Mouse (Mus musculus): Measurements from ENCODE around the gene Ntng1.

Ntng1 gene

DNA sequence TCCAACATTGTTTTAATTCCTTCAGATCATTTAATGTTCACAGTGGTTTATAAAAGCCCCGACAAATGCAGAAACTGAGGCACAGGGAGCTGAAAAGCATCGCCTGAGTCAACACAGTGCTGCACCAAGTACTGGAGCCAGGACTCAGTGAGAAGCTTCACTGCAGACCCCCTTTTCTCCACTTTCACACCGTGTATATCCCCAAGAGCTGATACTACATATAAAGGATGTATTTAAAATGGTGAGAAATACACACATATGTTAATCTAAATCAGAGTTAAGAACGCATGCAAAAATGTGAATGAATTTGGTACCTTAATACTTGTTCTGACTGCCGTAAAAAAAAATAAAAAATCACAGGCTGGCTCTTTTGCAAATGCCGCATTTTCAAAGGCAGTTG, 88.4 kb downstream of the Ntng1 start:
- no peak for DNase-seq (ENCODE audit: low read depth, low spot score)

- no peak for DNase-seq (ENCODE audit: low read depth, low spot score)
Measured at GRCm38 (mm10) chr3:110054125-110054524, 89.7 kb downstream of the Ntng1 start.

- DNase-seq (ENCODE audit: low read depth, low spot score), result no peak
Measured at GRCm38 (mm10) chr3:110048152-110048551, 95.7 kb downstream of the Ntng1 start.

DNA sequence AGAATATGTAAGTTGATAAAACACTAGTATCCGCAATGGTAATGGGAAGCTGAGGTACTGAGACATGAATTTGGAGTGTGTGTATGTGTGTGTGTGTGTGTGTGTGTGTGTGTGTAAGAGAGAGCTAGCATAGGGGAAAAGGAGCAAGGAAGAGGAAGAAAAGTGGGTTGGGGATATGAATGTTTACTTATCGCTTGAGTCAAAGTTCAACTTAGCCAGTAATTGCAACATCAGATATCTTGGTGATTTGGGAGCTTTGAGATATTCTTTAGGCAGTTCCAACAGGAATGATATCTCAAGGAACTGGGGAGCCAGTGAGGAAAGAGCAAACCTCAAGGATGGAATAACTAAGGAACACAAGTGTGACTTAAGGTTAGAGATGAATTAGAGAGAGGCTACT, 97.1 kb downstream of the Ntng1 start:
- no peak for DNase-seq (ENCODE audit: low read depth, low spot score)

GRCm38 (mm10) chr3:110044209-110044608, 99.6 kb downstream of the Ntng1 start:
- no peak for DNase-seq (ENCODE audit: low read depth, low spot score)

DNA sequence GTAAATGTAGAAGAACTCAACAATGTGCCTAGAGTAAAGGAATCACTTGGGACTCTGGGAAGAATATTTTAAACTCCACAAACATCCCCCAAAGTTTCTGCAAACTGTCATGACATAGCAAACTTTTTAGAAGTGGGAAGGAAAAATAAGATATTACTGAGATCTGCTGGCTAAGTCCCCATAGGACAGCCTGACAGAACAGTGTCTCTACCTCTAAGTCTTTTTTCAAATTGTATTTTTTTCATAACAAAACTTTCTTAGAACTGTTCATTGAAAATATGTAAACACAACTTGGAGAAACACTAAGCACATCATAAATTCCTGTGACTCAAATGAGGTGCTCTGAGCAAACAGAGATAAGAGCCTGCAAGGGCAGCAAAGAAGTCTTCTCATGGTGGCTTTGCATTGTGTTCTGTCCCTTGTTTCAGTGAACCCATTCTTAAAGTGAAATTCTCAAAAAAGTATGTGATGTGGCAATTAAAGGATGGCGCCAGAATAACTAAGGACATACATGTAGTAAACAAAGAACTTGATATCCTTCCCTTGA, 100.1 kb downstream of the Ntng1 start:
- no peak for DNase-seq (ENCODE audit: low read depth, low spot score)

GRCm38 (mm10) chr3:110022783-110023599, 120.8 kb downstream of the Ntng1 start:
- DNase-seq (ENCODE audit: low read depth, low spot score), result no peak

GRCm38 (mm10) chr3:110010870-110011626, 132.8 kb downstream of the Ntng1 start:
- DNase-seq (ENCODE audit: low read depth, low spot score), result no peak

DNA sequence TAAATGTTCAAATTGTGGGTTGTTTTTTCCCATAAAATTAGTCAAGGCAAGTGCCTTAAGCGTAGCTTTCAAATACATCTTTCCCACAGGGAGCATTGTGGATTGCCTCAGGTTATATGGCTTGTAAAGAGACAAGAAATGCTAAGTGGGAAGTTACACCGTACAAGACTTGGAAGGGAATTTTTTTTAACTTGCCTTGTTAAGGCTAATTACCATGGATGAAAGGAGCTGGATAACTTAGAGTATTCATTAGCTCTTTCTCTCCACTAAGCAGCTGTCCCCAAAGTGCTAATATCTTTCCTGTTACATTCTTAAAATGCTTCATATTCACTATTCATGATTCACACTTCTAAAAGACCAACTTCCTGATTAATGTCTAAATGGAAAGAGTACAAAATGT, 133.4 kb downstream of the Ntng1 start:
- no peak for DNase-seq (ENCODE audit: low read depth, low spot score)

DNA sequence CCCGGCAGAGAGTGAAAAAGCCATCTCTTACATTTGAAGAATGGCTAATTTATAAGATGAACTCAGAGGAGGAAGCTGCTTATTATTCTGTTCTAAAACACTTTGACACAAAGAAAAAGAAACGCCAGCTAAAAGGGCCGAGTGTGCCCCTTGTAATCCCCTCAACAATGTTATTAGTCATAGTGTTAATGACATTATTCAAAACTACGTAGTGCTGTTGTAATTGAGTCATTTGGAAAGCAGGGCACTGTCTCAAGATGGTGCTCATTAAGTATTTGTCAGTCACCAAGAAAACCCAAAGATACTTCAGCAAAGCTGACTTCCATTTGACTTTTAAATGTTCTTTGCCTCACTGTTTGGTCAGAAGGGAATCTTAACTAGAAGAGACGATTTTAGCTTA, 143.5 kb downstream of the Ntng1 start:
- DNase-seq (ENCODE audit: low read depth, low spot score), result no peak

- DNase-seq (ENCODE audit: low read depth, low spot score), result no peak
Measured at GRCm38 (mm10) chr3:109995663-109996024, 148.2 kb downstream of the Ntng1 start.

GRCm38 (mm10) chr3:109994978-109995662, 148.7 kb downstream of the Ntng1 start:
- DNase-seq (ENCODE audit: low read depth, low spot score), result no peak

- DNase-seq (ENCODE audit: low read depth, low spot score), result no peak
Measured at GRCm38 (mm10) chr3:109984086-109984485, 159.7 kb downstream of the Ntng1 start.

- no peak for DNase-seq (ENCODE audit: low read depth, low spot score)
Measured at GRCm38 (mm10) chr3:109977614-109978013, 166.2 kb downstream of the Ntng1 start.

GRCm38 (mm10) chr3:109975106-109975505, 168.7 kb downstream of the Ntng1 start:
- DNase-seq (ENCODE audit: low read depth, low spot score), result no peak

- DNase-seq (ENCODE audit: low read depth, low spot score), result no peak
Measured at GRCm38 (mm10) chr3:109971465-109971864, 172.3 kb downstream of the Ntng1 start.

DNA sequence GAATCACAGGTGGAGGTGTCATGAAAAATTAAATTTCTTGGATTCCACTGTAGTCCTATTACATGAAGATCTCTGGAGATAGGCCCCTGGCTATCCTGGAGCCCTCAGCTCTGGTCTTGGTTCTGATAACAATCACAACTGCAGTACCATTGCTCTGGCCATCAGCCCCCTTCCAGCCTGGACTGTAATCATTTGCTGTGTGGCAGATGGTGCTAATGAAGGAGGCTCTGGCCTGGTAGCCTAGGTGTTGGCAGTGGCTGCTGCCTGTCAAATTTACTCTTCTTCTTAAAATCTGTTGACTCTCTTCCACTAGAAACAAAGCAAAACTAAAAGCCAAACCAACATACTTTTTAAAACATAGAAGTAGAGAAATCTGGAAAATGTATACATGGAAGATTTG, 173.6 kb downstream of the Ntng1 start:
- no peak for DNase-seq (ENCODE audit: low read depth, low spot score)

DNA sequence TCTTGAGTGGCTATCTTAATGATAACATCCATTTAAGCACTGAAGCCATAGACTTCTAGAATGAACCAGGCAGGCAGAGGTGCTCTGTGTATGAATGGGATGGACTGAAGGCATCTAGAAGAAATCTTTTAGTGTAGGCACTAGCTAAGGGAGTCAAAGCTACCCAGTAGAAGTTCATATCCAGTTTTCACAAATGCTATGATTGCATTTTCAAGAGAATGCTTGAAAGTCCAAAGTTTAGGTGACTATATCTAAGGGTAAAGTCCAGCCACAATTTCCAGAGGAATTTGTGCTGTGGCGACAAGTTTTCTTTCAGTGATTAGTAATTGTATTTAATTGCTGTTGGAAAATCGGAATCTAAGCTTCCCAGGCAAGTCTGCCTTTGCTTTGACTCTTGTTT, 181.2 kb downstream of the Ntng1 start:
- DNase-seq (ENCODE audit: low read depth, low spot score), result no peak

- no peak for DNase-seq (ENCODE audit: low read depth, low spot score)
Measured at GRCm38 (mm10) chr3:109942960-109943359, 200.9 kb downstream of the Ntng1 start.

GRCm38 (mm10) chr3:109937634-109938033, 206.2 kb downstream of the Ntng1 start:
- no peak for DNase-seq (ENCODE audit: low read depth, low spot score)

GRCm38 (mm10) chr3:109936275-109936674, 207.5 kb downstream of the Ntng1 start:
- no peak for DNase-seq (ENCODE audit: low read depth, low spot score)

GRCm38 (mm10) chr3:109932261-109932660, 211.6 kb downstream of the Ntng1 start:
- no peak for DNase-seq (ENCODE audit: low read depth, low spot score)
